Mouse (Mus musculus) bone marrow macrophage, adult 2 months (primary cell): ENCODE results near the gene Arid5b.

Experiments used
- CTCF ChIP-seq: IDR thresholded peaks from 2 replicates; pipeline ENCODE4 v1.5.1; 2012; ENCODE audit warnings: low read depth, mild to moderate bottlenecking, low read length, moderate library complexity
- POLR2A ChIP-seq: IDR thresholded peaks from 2 replicates; pipeline ENCODE4 v1.6.1; 2012; ENCODE audit warnings: mild to moderate bottlenecking, low read depth, low read length, borderline replicate concordance

DNA sequence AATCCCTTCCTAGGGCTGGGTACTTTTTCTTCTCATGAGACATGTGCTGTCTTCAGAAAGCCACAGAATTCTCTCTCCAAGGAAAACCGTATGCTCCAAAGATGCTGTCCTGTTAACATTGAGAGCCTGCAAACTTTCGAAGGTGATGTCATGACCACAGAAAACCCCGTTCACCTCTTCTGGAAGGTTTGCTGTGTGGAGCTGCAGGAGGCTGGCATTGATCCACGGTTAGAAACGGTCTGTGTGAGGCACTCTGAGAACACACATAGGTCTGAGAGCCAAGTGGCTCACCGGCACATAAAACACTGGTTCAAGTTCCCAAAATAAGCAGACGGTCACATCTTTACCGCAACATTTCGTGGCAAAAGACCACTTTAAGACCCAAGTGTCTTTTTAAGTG is 145.9 kb downstream of the Arid5b start:
- TF ChIP-seq CTCF: no peak
- no peak for TF ChIP-seq POLR2A
